Mouse (Mus musculus) spleen, postnatal 10 days (tissue): ENCODE measurements around the gene Wfdc12.
"Not testable (repeated sequence)": the region's sequence is repeated elsewhere in the genome, so short reads cannot be mapped to it uniquely, and the experiment has no call there.

ENCODE experiments used
- DNase-seq, 2 experiments: peaks; one replicate each; pipeline ENCODE4 v3.0.0; 2021 to 2022; ENCODE audit warnings: low spot score in 2 of 2

Gene Wfdc12

GRCm38 (mm10) chr2:164190576-164190975, at the start of gene Wfdc12:
TSS of gene Wfdc12 (minus strand) at chr2:164190608.
- DNase-seq = no peak

DNA sequence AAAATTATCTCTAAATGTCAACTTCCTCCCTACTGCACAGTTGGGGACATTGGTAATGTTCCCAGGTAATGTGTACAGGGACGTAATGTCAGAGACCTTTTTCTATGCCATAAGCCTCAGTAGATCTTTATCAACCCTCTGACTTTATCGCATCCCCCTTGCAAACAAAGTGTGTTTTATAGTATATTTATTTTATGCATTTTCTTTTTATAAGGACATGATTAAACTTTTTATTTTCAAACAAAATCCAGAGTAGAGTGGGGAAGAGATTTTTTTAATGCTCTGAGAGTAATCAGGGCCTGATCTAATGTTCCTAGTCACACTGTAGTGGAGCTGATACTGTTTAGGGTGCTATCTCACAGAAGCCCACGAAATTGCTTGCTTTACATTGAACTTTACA, 48.0 kb upstream of the Wfdc12 start, which contains the start of gene Svs2:
Svs2 (minus strand) TSS at position 101 of the 400 bp plus-strand sequence.
- DNase-seq = no peak

GRCm38 (mm10) chr2:164232671-164233070, 42.3 kb upstream of the Wfdc12 start:
- no peak for DNase-seq

- DNase-seq = no peak
Observed at GRCm38 (mm10) chr2:164228361-164229070, 38.1 kb upstream of the Wfdc12 start.

DNA sequence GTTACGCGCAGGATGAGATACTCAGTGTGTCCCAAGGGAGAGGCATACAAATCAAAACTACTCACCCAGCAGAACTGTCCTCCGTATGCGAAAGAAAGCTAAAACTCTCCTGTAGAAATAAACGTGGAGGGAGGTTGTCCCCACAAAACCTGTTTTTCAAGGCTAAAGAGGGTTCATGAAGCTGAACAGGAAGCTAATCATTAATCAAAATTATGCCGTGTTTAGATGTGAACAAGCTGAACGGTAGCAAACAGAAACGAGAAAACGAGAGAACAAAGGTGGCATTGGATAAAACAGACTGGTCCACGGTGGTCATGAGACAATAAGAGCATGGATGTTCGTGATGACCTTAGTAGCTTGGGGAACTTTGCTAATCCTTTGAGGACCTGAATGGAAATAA, 31.1 kb upstream of the Wfdc12 start, which contains the start of gene Wfdc15b:
Wfdc15b (minus strand) TSS at position 139 of the 400 bp plus-strand sequence.
- DNase-seq = no peak

- no peak for DNase-seq
Observed at GRCm38 (mm10) chr2:164219295-164219694, 28.9 kb upstream of the Wfdc12 start.

- no peak for DNase-seq
Observed at GRCm38 (mm10) chr2:164212711-164213110, 22.3 kb upstream of the Wfdc12 start.

DNA sequence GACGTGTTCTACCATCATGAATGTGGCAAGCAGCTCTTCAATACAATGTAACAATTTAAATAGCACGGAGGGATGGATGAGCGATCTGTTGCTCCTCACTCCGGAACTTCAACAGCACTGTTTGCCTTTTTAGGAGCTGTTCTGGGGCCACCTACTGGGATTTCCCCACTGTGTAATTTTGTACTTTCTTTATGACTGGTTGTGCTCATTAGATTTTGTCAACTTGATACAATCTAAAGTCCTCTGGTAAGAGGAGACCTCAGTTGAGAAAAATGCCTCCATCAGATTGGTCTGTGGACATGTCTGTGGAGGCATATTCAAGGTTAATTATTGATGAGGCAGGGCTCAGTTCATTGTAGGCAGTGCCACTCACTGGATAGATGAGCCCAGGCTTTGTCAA, 20.5 kb upstream of the Wfdc12 start:
- DNase-seq = no peak

GRCm38 (mm10) chr2:164206676-164207075, 16.3 kb upstream of the Wfdc12 start:
- no peak for DNase-seq

DNA sequence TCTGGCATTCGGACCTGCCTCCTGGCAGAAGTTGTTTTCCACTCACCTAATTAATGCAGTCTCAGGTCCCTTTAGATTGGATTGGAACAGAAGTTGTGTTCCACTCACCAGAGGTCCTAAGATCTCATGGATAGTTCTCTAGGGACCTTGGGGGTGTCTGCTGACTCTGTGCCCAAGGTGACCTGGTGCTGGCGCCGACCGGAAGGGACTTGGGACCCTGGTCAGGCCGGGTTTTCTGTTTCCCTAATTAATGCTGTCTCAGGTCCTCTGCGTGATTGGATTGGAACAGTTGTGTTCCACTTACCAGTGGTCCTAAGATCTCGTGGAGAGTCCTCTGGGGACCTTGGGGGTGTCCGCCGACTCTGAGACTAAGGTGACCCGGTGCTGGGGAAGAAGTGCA, 15.6 kb upstream of the Wfdc12 start:
- not testable (repeated sequence) for DNase-seq

DNA sequence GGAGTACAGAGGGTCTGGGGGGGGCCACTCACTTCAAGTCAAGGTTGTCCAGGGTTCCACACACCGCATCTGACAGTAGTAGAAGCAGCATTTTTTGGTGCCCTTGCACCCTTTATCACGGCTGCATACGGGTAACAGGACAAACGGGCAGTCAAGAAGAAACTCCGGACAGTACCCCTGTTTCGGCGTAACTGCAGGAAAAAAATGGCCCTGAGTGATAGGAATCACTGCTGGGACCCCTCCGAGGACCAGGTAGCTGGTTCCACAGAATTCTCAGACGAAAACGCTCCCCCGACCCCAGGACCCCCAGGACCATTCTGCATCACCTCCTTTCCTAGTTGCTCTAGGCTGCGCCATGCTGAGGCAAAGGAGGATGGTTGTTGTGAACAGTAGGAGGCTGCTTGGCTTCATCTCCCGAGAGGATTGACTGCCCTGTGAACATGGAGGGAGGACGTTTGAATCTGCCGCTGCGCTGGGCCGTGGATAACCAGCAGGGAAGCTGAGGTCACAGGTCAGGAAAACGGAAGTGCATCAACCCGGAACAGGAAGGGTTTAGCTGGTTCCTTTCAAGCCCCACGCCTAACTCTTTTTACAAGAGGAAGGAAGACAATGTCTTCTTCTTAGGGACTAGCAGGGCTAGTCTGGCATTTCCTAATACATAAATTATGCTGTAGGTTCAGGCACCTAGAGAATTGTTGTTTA, 9.4 kb upstream of the Wfdc12 start, which contains the start of gene Wfdc15a:
Wfdc15a (minus strand) TSS at position 505 of the 702 bp plus-strand sequence.
- peak in 1 of 2 experiments; percentile 10 for DNase-seq

DNA sequence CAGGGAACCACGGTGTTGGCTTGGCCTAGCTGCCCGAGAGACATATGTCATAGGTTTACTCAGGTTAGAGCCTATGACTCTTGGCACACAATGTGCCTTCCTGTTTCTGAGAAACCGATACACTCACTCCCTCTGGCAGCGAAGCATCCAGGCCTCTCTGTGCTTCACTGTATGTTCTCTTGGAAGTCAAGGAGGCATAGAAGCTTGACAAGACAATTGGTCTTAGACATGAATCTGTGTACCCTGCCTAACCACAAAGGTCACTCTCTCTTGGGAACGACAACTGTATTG, 6.2 kb upstream of the Wfdc12 start:
- DNase-seq = peak in 1 of 2 experiments; percentile 4

DNA sequence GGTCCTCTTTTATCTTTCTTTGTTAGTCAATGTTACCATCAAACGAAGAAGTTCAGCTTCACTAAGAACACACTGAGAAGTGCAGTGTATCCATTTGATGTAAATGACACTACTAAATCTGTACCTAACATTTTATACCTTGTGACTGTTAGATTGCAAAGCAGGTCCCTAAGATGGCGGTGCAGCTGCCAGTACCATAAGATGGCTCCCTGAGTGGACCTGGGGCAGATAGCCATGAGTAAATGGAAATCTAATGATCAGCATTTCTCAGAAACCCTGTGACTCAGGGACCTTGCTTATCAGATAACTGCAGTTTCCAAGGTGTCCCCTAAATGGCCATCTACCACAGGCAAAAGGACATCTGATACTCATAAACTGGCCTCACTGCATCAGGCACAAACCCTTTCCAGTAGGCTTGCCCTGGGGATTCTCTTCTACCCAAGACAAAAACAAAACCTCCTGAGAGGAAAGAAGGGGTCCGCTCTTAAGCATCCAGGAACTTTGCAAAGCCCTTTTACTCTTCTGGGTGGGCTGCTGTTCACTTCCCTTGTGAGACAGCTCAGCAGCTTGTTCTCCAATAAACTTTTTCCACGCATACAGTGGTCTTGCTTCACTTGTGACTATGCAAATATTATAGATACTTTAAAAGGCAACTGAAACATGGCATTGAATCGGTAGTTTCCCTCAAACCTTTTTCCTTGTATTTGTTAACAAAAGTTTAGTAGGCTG, 5.7 kb upstream of the Wfdc12 start:
- peak in 1 of 2 experiments; percentile 0 for DNase-seq

- DNase-seq = no peak
Observed at GRCm38 (mm10) chr2:164194959-164195630, 4.7 kb upstream of the Wfdc12 start.

DNA sequence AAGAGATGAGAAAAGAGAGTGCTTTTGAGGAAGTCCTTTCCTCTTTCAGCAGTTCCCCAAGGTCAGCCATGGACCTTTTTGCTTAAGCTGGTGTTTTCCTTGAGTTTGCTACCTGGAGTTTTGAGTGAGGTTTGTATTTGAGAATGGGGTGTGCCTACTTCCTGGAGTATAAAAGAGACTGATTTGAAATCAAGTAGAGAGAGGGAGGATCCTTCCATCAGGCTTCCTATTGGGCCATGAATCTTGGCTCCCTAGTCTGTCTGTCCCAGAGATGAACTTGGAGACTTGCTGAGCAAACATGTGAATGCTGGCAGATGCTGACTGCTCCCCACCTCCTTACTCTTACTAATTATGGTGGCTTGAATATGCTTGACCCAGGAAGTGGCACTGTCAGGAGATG, 1.9 kb upstream of the Wfdc12 start:
- DNase-seq = no peak

DNA sequence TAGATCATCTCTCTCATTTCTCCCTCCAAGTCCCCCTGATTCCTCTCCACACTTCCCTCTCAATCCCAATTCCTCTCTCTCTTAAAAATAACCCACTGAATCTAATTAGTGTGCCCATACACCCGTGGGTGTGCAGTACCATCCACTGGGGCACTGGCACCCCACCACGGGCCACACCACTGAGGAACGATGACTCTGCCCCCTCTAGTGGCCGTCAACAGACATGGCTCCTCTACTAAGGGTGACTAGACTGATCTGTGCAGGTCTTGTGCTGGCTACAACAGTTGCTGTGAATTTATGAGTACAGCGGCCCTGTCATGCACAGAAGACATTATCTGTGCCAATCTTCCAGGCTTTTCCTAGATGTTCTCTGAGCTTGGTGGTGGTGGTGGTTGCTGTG, 1.7 kb downstream of the Wfdc12 start:
- peak in 1 of 2 experiments; percentile 30 for DNase-seq

DNA sequence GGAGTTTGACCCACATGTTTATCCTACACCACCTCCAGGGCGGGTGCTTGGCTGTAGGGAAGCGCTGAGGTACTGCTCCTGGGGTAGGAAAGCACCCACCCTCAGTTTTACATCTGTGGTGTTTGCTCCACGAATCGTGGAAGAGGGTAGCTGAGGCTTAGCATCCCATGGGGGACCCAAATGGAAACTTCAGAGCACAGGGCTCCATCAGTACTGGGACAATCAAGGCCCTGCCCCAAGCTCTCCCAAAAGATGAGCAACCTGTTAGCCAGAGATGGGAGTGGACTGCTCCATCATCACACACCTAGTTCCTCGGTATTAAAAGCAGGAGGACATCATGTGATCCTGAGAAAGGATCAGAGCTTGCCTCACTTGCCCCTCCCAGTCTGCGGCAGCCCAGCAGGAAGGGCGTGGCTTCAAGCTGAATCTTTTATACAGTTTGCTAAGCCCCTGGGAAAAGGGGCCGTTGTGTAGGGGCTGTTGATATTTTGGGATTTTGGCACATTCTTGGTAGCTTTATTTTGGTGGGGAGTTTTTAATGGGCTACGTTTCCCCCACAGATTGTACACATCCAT, 6.2 kb downstream of the Wfdc12 start:
- DNase-seq = peak in 1 of 2 experiments; percentile 8

GRCm38 (mm10) chr2:164183340-164183739, 7.1 kb downstream of the Wfdc12 start:
- DNase-seq = peak in 1 of 2 experiments; percentile 3

DNA sequence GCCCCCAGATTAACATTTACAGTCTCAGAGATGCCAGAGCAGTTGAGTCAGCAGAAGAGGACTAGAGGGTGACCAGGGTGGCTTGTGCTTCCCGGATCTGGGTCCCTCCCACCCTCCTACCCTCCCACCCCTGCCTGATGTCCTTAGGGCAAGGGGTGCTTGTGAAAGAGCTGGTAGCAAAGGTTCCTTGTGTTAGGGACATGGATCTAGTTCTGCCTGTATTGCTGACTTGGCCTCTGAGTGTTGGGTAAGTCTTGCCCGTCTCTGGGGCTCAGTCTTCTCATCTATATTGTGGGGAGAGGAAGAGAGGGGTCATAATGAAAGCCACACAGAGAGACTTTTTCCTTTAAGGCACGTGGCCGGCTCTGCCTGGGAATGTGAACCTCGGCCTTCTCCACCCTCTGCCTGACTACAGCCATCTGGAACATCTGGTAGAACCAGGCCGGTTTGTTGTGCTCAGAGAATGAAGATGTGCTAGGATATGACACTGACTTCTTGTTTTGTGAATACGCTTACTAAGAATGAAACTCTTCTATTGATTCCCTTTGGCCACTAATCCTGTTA, 7.6 kb downstream of the Wfdc12 start, which contains the start of gene Wfdc5:
Wfdc5 (minus strand) TSS at position 51 of the 564 bp plus-strand sequence.
- DNase-seq = peak in 1 of 2 experiments; percentile 4

DNA sequence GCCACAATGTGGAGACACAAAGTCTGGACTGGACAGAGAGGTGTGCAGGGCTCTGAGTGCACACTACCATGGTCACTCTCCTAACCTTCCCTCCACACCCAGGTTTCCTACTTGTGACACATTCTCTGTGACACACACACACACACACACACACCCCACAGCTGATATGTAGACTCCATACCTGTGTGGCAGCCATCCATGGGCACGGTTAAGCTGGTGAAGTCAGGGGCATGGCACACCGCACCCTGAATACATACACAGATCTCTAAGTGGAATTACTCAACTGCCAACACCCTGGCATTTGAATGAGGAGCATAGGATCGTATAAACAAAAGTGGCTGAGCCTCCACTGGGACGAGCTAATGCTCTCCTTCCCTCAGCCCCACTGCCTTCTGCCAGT, 9.6 kb downstream of the Wfdc12 start:
- DNase-seq = no peak

DNA sequence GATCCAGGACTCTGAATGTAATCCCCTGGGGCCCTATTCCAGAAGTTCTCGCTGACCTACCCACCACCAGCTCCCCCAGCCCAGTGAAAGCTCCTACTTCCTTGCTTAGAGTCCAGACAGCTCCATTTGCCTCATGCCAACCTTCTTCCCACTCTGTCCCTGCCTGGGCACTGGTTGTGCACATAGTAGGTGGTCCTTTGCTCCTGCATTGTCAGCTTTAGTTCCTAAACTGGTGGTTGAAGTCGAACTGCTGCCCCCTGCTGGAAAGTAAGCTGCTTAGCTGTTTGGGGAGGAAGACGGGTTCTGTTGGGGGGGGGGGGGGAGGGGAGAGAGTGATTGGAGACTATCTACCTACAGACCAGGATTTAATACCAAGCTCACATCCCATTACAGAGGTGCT, 10.3 kb downstream of the Wfdc12 start:
- peak in 1 of 2 experiments; percentile 52 for DNase-seq
